Mouse (Mus musculus) bone marrow macrophage, adult 2 months (primary cell): ENCODE measurements around the gene Stox2. TPM values are rescaled to one million over a fixed set of nuclear protein-coding genes. Genes with fewer than 3 reads are reported as not detected.

ENCODE experiments used
- H3K27ac ChIP-seq: 2 replicates; pipeline ENCODE4 v1.5.1; 2012; ENCODE audit warnings: low read depth, low read length; ENCODE audit not compliant: insufficient read depth
- H3K4me1 ChIP-seq: 2 replicates; pipeline ENCODE4 v1.6.1; 2012; ENCODE audit warnings: low read length; ENCODE audit not compliant: control insufficient read depth, insufficient read depth
- H3K4me3 ChIP-seq: 2 replicates; pipeline ENCODE4 v1.5.1; 2012; ENCODE audit warnings: mild to moderate bottlenecking, low read length, moderate library complexity; ENCODE audit not compliant: insufficient read depth
- CTCF ChIP-seq: IDR thresholded peaks from 2 replicates; pipeline ENCODE4 v1.5.1; 2012; ENCODE audit warnings: low read depth, mild to moderate bottlenecking, low read length, moderate library complexity
- POLR2A ChIP-seq: IDR thresholded peaks from 2 replicates; pipeline ENCODE4 v1.6.1; 2012; ENCODE audit warnings: mild to moderate bottlenecking, low read depth, low read length, borderline replicate concordance
- polyA plus RNA-seq: library from polyadenylated mRNA; stranded (reverse); fragments of >200 nt; gene quantifications from 2 replicates; pipeline ENCODE4 v1.2.4, GENCODE M21; 2012; ENCODE audit not compliant: missing spikeins, insufficient read depth, insufficient read length

The Stox2 gene
- polyA plus RNA-seq, 1 experiment: 0.12 TPM

- Histone ChIP-seq H3K4me1 (no peaks in the 10 kb centered on the region), H3K27ac (no peak overlapping the region), H3K4me3 (no peak overlapping the region)
- TF ChIP-seq POLR2A: no peak
- TF ChIP-seq CTCF: no peak
These were observed 224.3 kb downstream of the Stox2 start for GRCm38 (mm10) chr8:47221851-47222250.

GRCm38 (mm10) chr8:47221191-47221590 lies 225.0 kb downstream of the Stox2 start:
- TF ChIP-seq CTCF (no peak), POLR2A (no peak)
- no peak overlapping the region for H3K27ac ChIP-seq
- no peak overlapping the region for H3K4me3 ChIP-seq
- H3K4me1 ChIP-seq: no peaks in the 10 kb centered on the region

- H3K27ac ChIP-seq: no peak overlapping the region
- TF ChIP-seq POLR2A: no peak
- TF ChIP-seq CTCF: no peak
- H3K4me1 ChIP-seq: no peaks in the 10 kb centered on the region
- H3K4me3 ChIP-seq: no peak overlapping the region
These were observed 225.8 kb downstream of the Stox2 start for GRCm38 (mm10) chr8:47220390-47220789.

GRCm38 (mm10) chr8:47218536-47218935 lies 227.6 kb downstream of the Stox2 start:
- Histone ChIP-seq H3K4me1 (no peaks in the 10 kb centered on the region), H3K4me3 (no peak overlapping the region), H3K27ac (no peak overlapping the region)
- TF ChIP-seq CTCF: no peak
- no peak for TF ChIP-seq POLR2A

GRCm38 (mm10) chr8:47218021-47218420 lies 228.1 kb downstream of the Stox2 start:
- no peaks in the 10 kb centered on the region for H3K4me1 ChIP-seq
- no peak overlapping the region for H3K4me3 ChIP-seq
- no peak overlapping the region for H3K27ac ChIP-seq
- TF ChIP-seq CTCF: no peak
- no peak for TF ChIP-seq POLR2A

GRCm38 (mm10) chr8:47212124-47212523 lies 234.0 kb downstream of the Stox2 start:
- Histone ChIP-seq H3K27ac (no peak overlapping the region), H3K4me3 (no peak overlapping the region), H3K4me1 (no peaks in the 10 kb centered on the region)
- TF ChIP-seq CTCF (no peak), POLR2A (no peak)

- H3K4me3 ChIP-seq: no peak overlapping the region
- no peaks in the 10 kb centered on the region for H3K4me1 ChIP-seq
- no peak overlapping the region for H3K27ac ChIP-seq
- no peak for TF ChIP-seq CTCF
- TF ChIP-seq POLR2A: no peak
These were observed 234.9 kb downstream of the Stox2 start for GRCm38 (mm10) chr8:47211226-47211625.

GRCm38 (mm10) chr8:47208246-47208645 lies 237.9 kb downstream of the Stox2 start:
- no peaks in the 10 kb centered on the region for H3K4me1 ChIP-seq
- H3K27ac ChIP-seq: no peak overlapping the region
- no peak overlapping the region for H3K4me3 ChIP-seq
- TF ChIP-seq CTCF: no peak
- TF ChIP-seq POLR2A: no peak

GRCm38 (mm10) chr8:47206640-47207237 lies 239.4 kb downstream of the Stox2 start:
- Histone ChIP-seq H3K27ac (no peak overlapping the region), H3K4me1 (no peaks in the 10 kb centered on the region), H3K4me3 (no peak overlapping the region)
- no peak for TF ChIP-seq POLR2A
- no peak for TF ChIP-seq CTCF

- Histone ChIP-seq H3K27ac (no peak overlapping the region), H3K4me1 (no peaks in the 10 kb centered on the region), H3K4me3 (no peak overlapping the region)
- TF ChIP-seq POLR2A: no peak
- TF ChIP-seq CTCF: no peak
These were observed 240.7 kb downstream of the Stox2 start for GRCm38 (mm10) chr8:47205472-47205871.
